Mouse (Mus musculus) left cerebral cortex, adult 18-20 months (tissue): ENCODE data around the gene C9. TPM values are rescaled to one million over a fixed set of nuclear protein-coding genes. Genes with fewer than 3 reads are reported as not detected.

Experiments
- DNase-seq, 2 experiments: peaks; one replicate each; pipeline ENCODE4 v3.0.0; 2021 to 2022; ENCODE audit warnings: low spot score in 2 of 2, mixed read lengths in 1 of 2
- total RNA-seq, 2 experiments: library from RNA; stranded (reverse); gene quantifications; 2 replicates each; pipeline ENCODE4 v1.2.3; 2021

C9 gene
- total RNA-seq, 2 experiments from 2014 or later: not detected

GRCm38 (mm10) chr15:6469384-6469783, 24.3 kb downstream of the C9 start:
- DNase-seq: no peak

- DNase-seq: no peak
These were observed 38.4 kb downstream of the C9 start for GRCm38 (mm10) chr15:6483561-6483960.

- DNase-seq: no peak
These were observed 47.3 kb downstream of the C9 start for GRCm38 (mm10) chr15:6492386-6492785.

GRCm38 (mm10) chr15:6498396-6499070, 53.4 kb downstream of the C9 start:
- DNase-seq: no peak

GRCm38 (mm10) chr15:6500787-6501186, 55.7 kb downstream of the C9 start:
- DNase-seq: no peak

GRCm38 (mm10) chr15:6517525-6517924, 72.4 kb downstream of the C9 start:
- DNase-seq: no peak

GRCm38 (mm10) chr15:6519417-6520255, 74.5 kb downstream of the C9 start:
- no peak for DNase-seq

GRCm38 (mm10) chr15:6520505-6521155, 75.5 kb downstream of the C9 start:
- DNase-seq: no peak

GRCm38 (mm10) chr15:6522653-6523167, 77.6 kb downstream of the C9 start, which contains the start of gene Fyb:
Fyb (plus strand) TSS chr15:6522853.
- no peak for DNase-seq

- no peak for DNase-seq
These were observed 79.7 kb downstream of the C9 start for GRCm38 (mm10) chr15:6524801-6525200.

- no peak for DNase-seq
These were observed 80.3 kb downstream of the C9 start for GRCm38 (mm10) chr15:6525386-6525785.

GRCm38 (mm10) chr15:6533858-6534343, 88.8 kb downstream of the C9 start:
- no peak for DNase-seq

GRCm38 (mm10) chr15:6534592-6534991, 89.5 kb downstream of the C9 start:
- DNase-seq: no peak

- DNase-seq: no peak
These were observed 94.7 kb downstream of the C9 start for GRCm38 (mm10) chr15:6539639-6540338.

Other genes with a start within 250 kb of the C9 start
- gene Dab2, start 145.5 kb upstream of the C9 start, total RNA-seq: 10 to 100 TPM; 10.8 to 11.2 TPM
- gene Fyb, start 77.5 kb downstream of the C9 start, total RNA-seq: 10 to 100 TPM in 1 of 2 experiments, 1 to 10 TPM in 1; 5.9 to 12.9 TPM